Mouse (Mus musculus): ENCODE measurements around the gene Ehbp1. TPM values are rescaled to one million over a fixed set of nuclear protein-coding genes. Genes with fewer than 3 reads are reported as not detected.

Gene Ehbp1
- polyA plus RNA-seq, 1 experiment = 2.5 TPM

GRCm38 (mm10) chr11:22198406-22198805 is 143.7 kb downstream of the Ehbp1 start:
- 22% methylated on average over 6 of the region's 6 CpGs for WGBS
- H3K27ac ChIP-seq (ENCODE audit: insufficient read depth, low read depth, low read length) = peak overlapping the region; percentile 97
- TF ChIP-seq POLR2A (IDR thresholded peaks at IDR 0.05; ENCODE audit: low read depth, low read length) (no peak), CTCF (conservative IDR thresholded peaks at IDR 0.05; ENCODE audit: insufficient read depth, insufficient read length, low read depth, low read length) (no peak)

GRCm38 (mm10) chr11:22197935-22198334 is 144.2 kb downstream of the Ehbp1 start:
- DNase-seq = peak; percentile 66
- Histone ChIP-seq H3K4me1 (ENCODE audit: control insufficient read depth, insufficient read depth, low read length) (peaks cover 26% of the 10 kb centered on the region), H3K36me3 (ENCODE audit: control insufficient read depth, insufficient read depth, low read length) (no peaks in the 10 kb centered on the region), H3K4me3 (ENCODE audit: insufficient read depth, low read depth, low read length) (no peak overlapping the region), H3K27ac (ENCODE audit: insufficient read depth, low read depth, low read length) (peak overlapping the region; percentile 97), H3K27me3 (replicated peaks; ENCODE audit: control insufficient read depth, insufficient read depth, low read length) (no peaks in the 10 kb centered on the region)
- 34% methylated on average over 6 of the region's 6 CpGs for WGBS
- no peak for TF ChIP-seq POLR2A (IDR thresholded peaks at IDR 0.05; ENCODE audit: low read depth, low read length)
- TF ChIP-seq CTCF (conservative IDR thresholded peaks at IDR 0.05; ENCODE audit: insufficient read depth, insufficient read length, low read depth, low read length) = no peak

More at GRCm38 (mm10) chr11:22198406-22198805, 143.7 kb downstream of the Ehbp1 start:
- Histone ChIP-seq H3K4me1 (ENCODE audit: control insufficient read depth, insufficient read depth, low read length) (peaks cover 26% of the 10 kb centered on the region), H3K4me3 (ENCODE audit: insufficient read depth, low read depth, low read length) (no peak overlapping the region), H3K27me3 (replicated peaks; ENCODE audit: control insufficient read depth, insufficient read depth, low read length) (no peaks in the 10 kb centered on the region), H3K36me3 (ENCODE audit: control insufficient read depth, insufficient read depth, low read length) (no peaks in the 10 kb centered on the region)
- DNase-seq = peak; percentile 71

GRCm38 (mm10) chr11:22196776-22197175 is 145.3 kb downstream of the Ehbp1 start:
- peaks cover 26% of the 10 kb centered on the region for H3K4me1 ChIP-seq (ENCODE audit: control insufficient read depth, insufficient read depth, low read length)
- no peaks in the 10 kb centered on the region for H3K36me3 ChIP-seq (ENCODE audit: control insufficient read depth, insufficient read depth, low read length)
- no peaks in the 10 kb centered on the region for H3K27me3 ChIP-seq (replicated peaks; ENCODE audit: control insufficient read depth, insufficient read depth, low read length)
- no peak overlapping the region for H3K4me3 ChIP-seq (ENCODE audit: insufficient read depth, low read depth, low read length)
- WGBS = 25% methylated on average over 4 of the region's 4 CpGs
- H3K27ac ChIP-seq (ENCODE audit: insufficient read depth, low read depth, low read length) = no peak overlapping the region
- no peak for TF ChIP-seq POLR2A (IDR thresholded peaks at IDR 0.05; ENCODE audit: low read depth, low read length)
- no peak for TF ChIP-seq CTCF (conservative IDR thresholded peaks at IDR 0.05; ENCODE audit: insufficient read depth, insufficient read length, low read depth, low read length)
- DNase-seq = peak; percentile 75

- TF ChIP-seq CTCF (conservative IDR thresholded peaks at IDR 0.05; ENCODE audit: insufficient read depth, insufficient read length, low read depth, low read length) (0 out of 2 replicates have a peak, but pooled peaks have one; percentile 17), POLR2A (IDR thresholded peaks at IDR 0.05; ENCODE audit: low read depth, low read length) (no peak)
- no peak overlapping the region for H3K4me3 ChIP-seq (ENCODE audit: insufficient read depth, low read depth, low read length)
- H3K36me3 ChIP-seq (ENCODE audit: control insufficient read depth, insufficient read depth, low read length) = no peaks in the 10 kb centered on the region
- DNase-seq = peak; percentile 80
- H3K4me1 ChIP-seq (ENCODE audit: control insufficient read depth, insufficient read depth, low read length) = peaks cover 26% of the 10 kb centered on the region
- 25% methylated on average over 3 of the region's 3 CpGs for WGBS
- H3K27ac ChIP-seq (ENCODE audit: insufficient read depth, low read depth, low read length) = peak overlapping the region; percentile 91
- no peaks in the 10 kb centered on the region for H3K27me3 ChIP-seq (replicated peaks; ENCODE audit: control insufficient read depth, insufficient read depth, low read length)
These were observed 147.5 kb downstream of the Ehbp1 start for GRCm38 (mm10) chr11:22194607-22195006.

GRCm38 (mm10) chr11:22190576-22190975 is 151.5 kb downstream of the Ehbp1 start:
- no peaks in the 10 kb centered on the region for H3K36me3 ChIP-seq (ENCODE audit: control insufficient read depth, insufficient read depth, low read length)
- H3K27ac ChIP-seq (ENCODE audit: insufficient read depth, low read depth, low read length) = no peak overlapping the region
- WGBS = 74% methylated on average over 3 of the region's 3 CpGs
- DNase-seq = no peak
- H3K4me3 ChIP-seq (ENCODE audit: insufficient read depth, low read depth, low read length) = no peak overlapping the region
- TF ChIP-seq CTCF (conservative IDR thresholded peaks at IDR 0.05; ENCODE audit: insufficient read depth, insufficient read length, low read depth, low read length) (no peak), POLR2A (IDR thresholded peaks at IDR 0.05; ENCODE audit: low read depth, low read length) (no peak)
- no peaks in the 10 kb centered on the region for H3K27me3 ChIP-seq (replicated peaks; ENCODE audit: control insufficient read depth, insufficient read depth, low read length)
- H3K4me1 ChIP-seq (ENCODE audit: control insufficient read depth, insufficient read depth, low read length) = peaks cover 12% of the 10 kb centered on the region

GRCm38 (mm10) chr11:22189970-22190369 is 152.1 kb downstream of the Ehbp1 start:
- H3K4me1 ChIP-seq (ENCODE audit: control insufficient read depth, insufficient read depth, low read length) = peaks cover 7% of the 10 kb centered on the region
- H3K4me3 ChIP-seq (ENCODE audit: insufficient read depth, low read depth, low read length) = no peak overlapping the region
- 90% methylated on average over 3 of the region's 3 CpGs for WGBS
- H3K36me3 ChIP-seq (ENCODE audit: control insufficient read depth, insufficient read depth, low read length) = no peaks in the 10 kb centered on the region
- H3K27ac ChIP-seq (ENCODE audit: insufficient read depth, low read depth, low read length) = no peak overlapping the region
- DNase-seq = no peak
- H3K27me3 ChIP-seq (replicated peaks; ENCODE audit: control insufficient read depth, insufficient read depth, low read length) = no peaks in the 10 kb centered on the region
- no peak for TF ChIP-seq POLR2A (IDR thresholded peaks at IDR 0.05; ENCODE audit: low read depth, low read length)
- TF ChIP-seq CTCF (conservative IDR thresholded peaks at IDR 0.05; ENCODE audit: insufficient read depth, insufficient read length, low read depth, low read length) = no peak

- Histone ChIP-seq H3K36me3 (ENCODE audit: control insufficient read depth, insufficient read depth, low read length) (no peaks in the 10 kb centered on the region), H3K27me3 (replicated peaks; ENCODE audit: control insufficient read depth, insufficient read depth, low read length) (no peaks in the 10 kb centered on the region), H3K4me3 (ENCODE audit: insufficient read depth, low read depth, low read length) (no peak overlapping the region), H3K4me1 (ENCODE audit: control insufficient read depth, insufficient read depth, low read length) (no peaks in the 10 kb centered on the region), H3K27ac (ENCODE audit: insufficient read depth, low read depth, low read length) (no peak overlapping the region)
- TF ChIP-seq POLR2A (IDR thresholded peaks at IDR 0.05; ENCODE audit: low read depth, low read length) (no peak), CTCF (conservative IDR thresholded peaks at IDR 0.05; ENCODE audit: insufficient read depth, insufficient read length, low read depth, low read length) (no peak)
- WGBS = 88% methylated on average over 8 of the region's 8 CpGs
- DNase-seq = no peak
These were observed 160.3 kb downstream of the Ehbp1 start for GRCm38 (mm10) chr11:22181530-22182501.

Data from kidney, adult 2 months (tissue).